Mouse (Mus musculus) embryonic facial prominence, embryonic 12.5 days (tissue): ENCODE measurements around the gene Tnfrsf25. TPM values are rescaled to one million over a fixed set of nuclear protein-coding genes. Genes with fewer than 3 reads are reported as not detected.

Experiments used
- ATAC-seq: fragments of 200-750 bp; cut with Nextera tagmentation; 2 replicates; pipeline ENCODE4 v1.8.0; 2017; ENCODE audit not compliant: insufficient number of reproducible peaks, insufficient read depth, low FRiP score, low TSS enrichment
- H3K27ac ChIP-seq: fragments of 300-500 bp; sonication (generic); 2 replicates; pipeline ENCODE4 v1.5.1; 2016; ENCODE audit warnings: mild to moderate bottlenecking
- H3K27me3 ChIP-seq: fragments of 300-500 bp; sonication (generic); 2 replicates; pipeline ENCODE4 v1.6.1; 2016; ENCODE audit warnings: mild to moderate bottlenecking, moderate library complexity
- H3K36me3 ChIP-seq: fragments of 300-500 bp; sonication (generic); 2 replicates; pipeline ENCODE4 v1.6.1; 2016; ENCODE audit warnings: mild to moderate bottlenecking
- H3K4me1 ChIP-seq: fragments of 300-500 bp; sonication (generic); 2 replicates; pipeline ENCODE4 v1.6.1; 2016
- H3K4me2 ChIP-seq: fragments of 300-500 bp; sonication (generic); replicated peaks from 2 replicates; pipeline ENCODE4 v1.6.1; 2016; ENCODE audit warnings: mild to moderate bottlenecking, moderate library complexity
- H3K4me3 ChIP-seq: fragments of 300-500 bp; sonication (generic); 2 replicates; pipeline ENCODE4 v1.5.1; 2016; ENCODE audit warnings: mild to moderate bottlenecking
- H3K9ac ChIP-seq: fragments of 300-500 bp; sonication (generic); 2 replicates; pipeline ENCODE4 v1.6.1; 2016; ENCODE audit warnings: mild to moderate bottlenecking, moderate library complexity
- H3K9me3 ChIP-seq: fragments of 300-500 bp; sonication (generic); 2 replicates; pipeline ENCODE4 v1.6.1; 2016; ENCODE audit warnings: mild to moderate bottlenecking, moderate library complexity
- WGBS: fragments of 180-500 bp; shearing (Covaris S2); methylation state at CpG from one replicate; pipeline ENCODE4 v1.1.7; 2016; 5-methylcytosine and 5-hydroxymethylcytosine counted together
- polyA plus RNA-seq: library from polyadenylated mRNA; unstranded; fragments of >200 nt; fragmentation: Nextera tagmentation; extraction: Ambion mirVana; gene quantifications from 2 replicates; pipeline ENCODE4 v1.2.1, GENCODE M21; 2016

The Tnfrsf25 gene
- 1.1 and 2.1 TPM in 2 replicates for polyA plus RNA-seq

GRCm38 (mm10) chr4:152115921-152116612, at the start of gene Tnfrsf25:
TSS of gene Tnfrsf25 (plus strand) at chr4:152115934.
- H3K4me3 ChIP-seq = peak within 1 kb of the TSS; percentile 9
- H3K27ac ChIP-seq = no peak within 1 kb of the TSS
- ATAC-seq = peak; percentile 49; the same call in 1 of the 2 replicates
- H3K9me3 ChIP-seq = no peaks in the 10 kb centered on the region
- H3K36me3 ChIP-seq = peaks cover 31% of the 10 kb centered on the region
- WGBS = 2% methylated on average over 30 of the region's 30 CpGs
- peak within 1 kb of the TSS; percentile 41 for H3K4me2 ChIP-seq
- no peak within 1 kb of the TSS; the same call in 1 of the 2 replicates for H3K9ac ChIP-seq
- H3K4me1 ChIP-seq = peaks cover 32% of the 10 kb centered on the region
- H3K27me3 ChIP-seq = peaks cover 73% of the 10 kb centered on the region

- no peaks in the 10 kb centered on the region for H3K9me3 ChIP-seq
- H3K4me2 ChIP-seq = no peak overlapping the region
- ATAC-seq = no peak
- 0 out of 2 replicates have a peak, but pooled peaks cover 8% of the 10 kb centered on the region for H3K36me3 ChIP-seq
- H3K9ac ChIP-seq = no peak overlapping the region
- H3K4me3 ChIP-seq = no peak overlapping the region
- H3K27me3 ChIP-seq = no peaks in the 10 kb centered on the region
- H3K27ac ChIP-seq = no peak overlapping the region
- no peaks in the 10 kb centered on the region for H3K4me1 ChIP-seq
These were observed 48.5 kb upstream of the Tnfrsf25 start for GRCm38 (mm10) chr4:152067280-152067679.

- 75% methylated on average over 6 of the region's 6 CpGs for whole genome bisulfite sequencing
- Histone ChIP-seq H3K4me1 (0 out of 2 replicates have a peak, but pooled peaks cover 3% of the 10 kb centered on the region), H3K4me3 (no peak overlapping the region), H3K4me2 (no peak overlapping the region), H3K27ac (no peak overlapping the region), H3K9ac (no peak overlapping the region), H3K9me3 (no peaks in the 10 kb centered on the region), H3K36me3 (0 out of 2 replicates have a peak, but pooled peaks cover under 1% of the 10 kb centered on the region), H3K27me3 (no peaks in the 10 kb centered on the region)
- no peak for ATAC-seq
These were observed 47.5 kb upstream of the Tnfrsf25 start for GRCm38 (mm10) chr4:152068166-152068724.

GRCm38 (mm10) chr4:152069245-152069644, 46.5 kb upstream of the Tnfrsf25 start:
- Histone ChIP-seq H3K9ac (no peak overlapping the region), H3K27me3 (no peaks in the 10 kb centered on the region), H3K4me1 (0 out of 2 replicates have a peak, but pooled peaks cover 3% of the 10 kb centered on the region), H3K36me3 (no peaks in the 10 kb centered on the region), H3K4me3 (no peak overlapping the region), H3K9me3 (no peaks in the 10 kb centered on the region), H3K4me2 (no peak overlapping the region), H3K27ac (no peak overlapping the region)
- 86% methylated on average over 3 of the region's 3 CpGs for WGBS
- ATAC-seq = no peak

- 74% methylated on average over 11 of the region's 11 CpGs for WGBS
- no peak for ATAC-seq
- no peak overlapping the region for H3K4me3 ChIP-seq
These were observed 45.0 kb upstream of the Tnfrsf25 start for GRCm38 (mm10) chr4:152070494-152071396.

GRCm38 (mm10) chr4:152072121-152072601, 43.6 kb upstream of the Tnfrsf25 start, which contains the start of gene Plekhg5:
TSS of gene Plekhg5 (plus strand) at chr4:152072498.
- ATAC-seq = no peak
- 59% methylated on average over 10 of the region's 10 CpGs for WGBS
- no peaks in the 10 kb centered on the region for H3K27me3 ChIP-seq
- no peak within 1 kb of the TSS for H3K27ac ChIP-seq
- H3K4me3 ChIP-seq = no peak within 1 kb of the TSS
- peaks cover 8% of the 10 kb centered on the region for H3K4me1 ChIP-seq
- no peak within 1 kb of the TSS for H3K9ac ChIP-seq
- H3K36me3 ChIP-seq = no peaks in the 10 kb centered on the region
- H3K4me2 ChIP-seq = no peak within 1 kb of the TSS
- H3K9me3 ChIP-seq = no peaks in the 10 kb centered on the region

More at GRCm38 (mm10) chr4:152070494-152071396, 45.0 kb upstream of the Tnfrsf25 start:
- Histone ChIP-seq H3K27ac (no peak overlapping the region), H3K4me2 (no peak overlapping the region), H3K27me3 (no peaks in the 10 kb centered on the region), H3K9me3 (no peaks in the 10 kb centered on the region), H3K4me1 (peaks cover 5% of the 10 kb centered on the region; the same call in 1 of the 2 replicates), H3K9ac (no peak overlapping the region; the same call in 1 of the 2 replicates), H3K36me3 (no peaks in the 10 kb centered on the region)

GRCm38 (mm10) chr4:152072655-152073054, 43.1 kb upstream of the Tnfrsf25 start:
- no peak overlapping the region for H3K27ac ChIP-seq
- H3K4me1 ChIP-seq = peaks cover 8% of the 10 kb centered on the region
- no peak for ATAC-seq

GRCm38 (mm10) chr4:152073715-152074114, 42.0 kb upstream of the Tnfrsf25 start:
- WGBS = 85% methylated on average over 6 of the region's 6 CpGs
- Histone ChIP-seq H3K27me3 (no peaks in the 10 kb centered on the region), H3K27ac (no peak overlapping the region), H3K4me2 (no peak overlapping the region), H3K9me3 (no peaks in the 10 kb centered on the region), H3K4me1 (peaks cover 8% of the 10 kb centered on the region), H3K4me3 (no peak overlapping the region), H3K36me3 (no peaks in the 10 kb centered on the region), H3K9ac (no peak overlapping the region)
- ATAC-seq = no peak

More at GRCm38 (mm10) chr4:152072655-152073054, 43.1 kb upstream of the Tnfrsf25 start:
- Histone ChIP-seq H3K4me2 (no peak overlapping the region), H3K27me3 (no peaks in the 10 kb centered on the region), H3K4me3 (no peak overlapping the region), H3K9ac (no peak overlapping the region), H3K9me3 (no peaks in the 10 kb centered on the region), H3K36me3 (no peaks in the 10 kb centered on the region)
- 76% methylated on average over 10 of the region's 10 CpGs for WGBS

- no peaks in the 10 kb centered on the region for H3K36me3 ChIP-seq
- H3K4me3 ChIP-seq = no peak overlapping the region
- no peak for ATAC-seq
- no peak overlapping the region for H3K4me2 ChIP-seq
- no peaks in the 10 kb centered on the region for H3K9me3 ChIP-seq
- peaks cover 8% of the 10 kb centered on the region for H3K4me1 ChIP-seq
- no peaks in the 10 kb centered on the region for H3K27me3 ChIP-seq
- H3K27ac ChIP-seq = no peak overlapping the region
- H3K9ac ChIP-seq = no peak overlapping the region
- 80% methylated on average over 9 of the region's 9 CpGs for WGBS
These were observed 41.2 kb upstream of the Tnfrsf25 start for GRCm38 (mm10) chr4:152074548-152074947.

GRCm38 (mm10) chr4:152077191-152077590, 38.5 kb upstream of the Tnfrsf25 start:
- ATAC-seq = no peak
- Histone ChIP-seq H3K9ac (no peak overlapping the region), H3K36me3 (no peaks in the 10 kb centered on the region), H3K27me3 (0 out of 2 replicates have a peak, but pooled peaks cover 2% of the 10 kb centered on the region), H3K27ac (no peak overlapping the region), H3K9me3 (no peaks in the 10 kb centered on the region), H3K4me2 (no peak overlapping the region), H3K4me3 (no peak overlapping the region), H3K4me1 (peaks cover 8% of the 10 kb centered on the region)
- WGBS = 88% methylated on average over 9 of the region's 9 CpGs

- Histone ChIP-seq H3K27me3 (0 out of 2 replicates have a peak, but pooled peaks cover 2% of the 10 kb centered on the region), H3K4me2 (no peak overlapping the region), H3K4me3 (no peak overlapping the region), H3K4me1 (peaks cover 5% of the 10 kb centered on the region), H3K36me3 (no peaks in the 10 kb centered on the region), H3K9me3 (no peaks in the 10 kb centered on the region), H3K27ac (no peak overlapping the region), H3K9ac (no peak overlapping the region)
- 87% methylated on average over 10 of the region's 10 CpGs for WGBS
- ATAC-seq = no peak
These were observed 37.6 kb upstream of the Tnfrsf25 start for GRCm38 (mm10) chr4:152078105-152078530.
